In the genomic region with DNA sequence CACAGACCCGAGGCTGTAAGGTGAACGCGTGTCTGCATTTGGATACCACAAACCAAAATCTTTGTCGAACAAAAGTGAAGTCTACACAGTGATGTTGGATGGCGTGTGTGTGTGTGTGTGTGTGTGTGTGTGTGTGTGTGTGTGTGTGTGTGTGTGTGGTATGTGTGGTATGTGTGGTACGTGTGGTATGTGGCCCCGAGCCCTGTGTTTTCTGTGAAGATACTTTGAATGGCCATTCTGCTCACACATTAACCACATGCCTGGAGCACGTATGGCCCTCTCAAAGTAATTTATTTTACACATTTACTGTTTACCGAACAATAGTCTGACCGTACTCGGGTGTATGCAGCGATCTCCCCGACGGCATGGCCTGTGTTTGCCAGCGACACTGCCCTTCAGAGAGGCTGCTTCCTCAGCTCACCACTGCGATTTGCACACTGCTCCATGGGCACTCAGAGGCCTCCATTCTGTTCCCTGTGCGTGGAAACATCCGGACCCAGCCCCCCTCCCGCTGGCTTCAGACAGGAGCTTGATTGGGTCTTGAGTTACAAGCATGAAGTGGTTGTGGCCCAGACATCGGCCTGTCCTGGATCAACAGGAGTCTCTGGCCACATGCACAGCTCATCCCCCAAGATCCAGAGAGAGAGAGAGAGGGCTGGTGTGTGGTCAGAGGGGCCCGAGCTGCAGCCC, we compare ENCODE assay signal across 21 mouse cellular contexts. TPM values are rescaled to one million over a fixed set of nuclear protein-coding genes. Genes with fewer than 3 reads are reported as not detected.
A peak's percentile ranks its signal among the peaks of the same experiment; 100 is the strongest.
DNase-seq lines count a peak whose midpoint lies in the region; ATAC-seq and TF ChIP-seq lines count a peak whose summit lies in the region.
"Had no signal": no experiment of that assay in that cellular context is flagged by ENCODE, and none has a peak within 500 bp of the region (broad histone marks: within the 10 kb centered on the region; RNA-seq: fewer than 3 reads in every experiment).

No protein-coding gene starts in this region.

- H3K36me3 ChIP-seq in heart, embryonic 13.5 days = peaks cover 67% of the 10 kb centered on the region

- no peak for TF ChIP-seq POLR2A in lung, adult 2 months (IDR thresholded peaks at IDR 0.05; ENCODE audit: borderline replicate concordance, extremely low read depth, low read depth, low read length)

- H3K4me1 ChIP-seq in heart, embryonic 13.5 days = peaks cover 49% of the 10 kb centered on the region
- H3K4me1 ChIP-seq in lung, adult 2 months (ENCODE audit: control insufficient read depth, insufficient read depth, low read length) = no peaks in the 10 kb centered on the region
- H3K4me1 ChIP-seq: embryonic facial prominence, embryonic 10.5 days; hindbrain, embryonic 10.5 days; hindbrain, embryonic 15.5 days had no signal

- H3K27ac ChIP-seq in heart, embryonic 13.5 days (replicated peaks) = peak overlapping the region; percentile 21
- H3K27ac ChIP-seq: embryonic facial prominence, embryonic 10.5 days; hindbrain, embryonic 10.5 days; hindbrain, embryonic 15.5 days had no signal

- no peaks in the 10 kb centered on the region for H3K9me3 ChIP-seq in heart, embryonic 13.5 days
- H3K9me3 ChIP-seq: hindbrain, embryonic 10.5 days; hindbrain, embryonic 15.5 days had no signal

- ATAC-seq in heart, embryonic 13.5 days (ENCODE audit: extremely low read depth, insufficient number of reproducible peaks, low FRiP score, low TSS enrichment) = no peak
- ATAC-seq: forebrain, embryonic 14.5 days; intestine, embryonic 16.5 days had no signal

- no peak for TF ChIP-seq CTCF in lung, adult 2 months (IDR thresholded peaks at IDR 0.05; ENCODE audit: insufficient read depth, low read length)

- no peak for DNase-seq in heart, postnatal 14 days
- DNase-seq in lung, adult 2 months = peak; percentile 6
- DNase-seq in lung, postnatal 10 days = no peak
- DNase-seq in ZHBTc4 (ENCODE audit: low read depth, low spot score) = peak; percentile 87
- DNase-seq in left cerebral cortex, postnatal 25 days (ENCODE audit: low spot score in 2 of 2) = no peak
- DNase-seq: adrenal gland, adult 2 months; adrenal gland, postnatal 25 days; cerebellum, adult 2 months; cerebellum, postnatal 10 days; heart, postnatal 10 days; kidney, adult 8-10 months had no signal

- intact Hi-C loops in heart, postnatal 14 days (cut with DNase I) = no loop called here
- intact Hi-C loops in left cerebral cortex, postnatal 25 days (cut with DNase I) = no loop called here

- H3K27me3 ChIP-seq in heart, embryonic 13.5 days (replicated peaks) = no peaks in the 10 kb centered on the region
- H3K27me3 ChIP-seq: hindbrain, embryonic 15.5 days had no signal

- WGBS in heart, embryonic 13.5 days = 87% methylated on average over 21 of the region's 21 CpGs
- WGBS in lung, adult 2 months = 79% methylated on average over 21 of the region's 21 CpGs

- H3K4me3 ChIP-seq in heart, embryonic 13.5 days = no peak overlapping the region
- H3K4me3 ChIP-seq in lung, adult 2 months (replicated peaks; ENCODE audit: extremely low read depth, low read depth, low read length) = no peak overlapping the region
- H3K4me3 ChIP-seq: embryonic facial prominence, embryonic 10.5 days; hindbrain, embryonic 10.5 days; hindbrain, embryonic 15.5 days had no signal

- H3K9ac ChIP-seq in heart, embryonic 13.5 days = no peak overlapping the region
- H3K9ac ChIP-seq: hindbrain, embryonic 15.5 days had no signal

- no peak overlapping the region for H3K4me2 ChIP-seq in heart, embryonic 13.5 days
- H3K4me2 ChIP-seq: hindbrain, embryonic 15.5 days had no signal

RNA-seq across cellular contexts. Expression of a gene that starts 16.7 kb away (rescaled TPM):
- 1.1 and 1.6 TPM in 2 replicates for polyA plus RNA-seq in heart, embryonic 13.5 days (2015; fragmentation: Nextera tagmentation; extraction: Ambion mirVana)
- not detected for total RNA-seq in heart, postnatal 14 days (2021)
- polyA plus RNA-seq in lung, adult 2 months (2012; rRNA removed) = 0.06 TPM in 1 of 2 replicates, not detected in the other
- total RNA-seq in left cerebral cortex, postnatal 25 days (2021) = not detected
- total RNA-seq: gastrocnemius, adult 8-10 months; gastrocnemius, postnatal 4 days; heart, adult 18-20 months; heart, postnatal 10 days; MEL had no signal
- polyA plus RNA-seq: embryonic facial prominence, embryonic 10.5 days; forebrain, embryonic 14.5 days; hindbrain, embryonic 10.5 days; hindbrain, embryonic 15.5 days had no signal

RNA-seq across cellular contexts. Expression of a gene that starts 33.4 kb away (rescaled TPM):
- polyA plus RNA-seq in heart, embryonic 13.5 days (2015; fragmentation: Nextera tagmentation; extraction: Ambion mirVana) = 17.4 and 17.6 TPM in 2 replicates
- total RNA-seq in heart, postnatal 14 days (2021) = 1 to 10 TPM; 8.7 to 9.6 TPM
- polyA plus RNA-seq in lung, adult 2 months (2012; rRNA removed) = 2.4 and 5.0 TPM in 2 replicates
- total RNA-seq in left cerebral cortex, postnatal 25 days (2021) = 10 to 100 TPM; 22.5 to 25.6 TPM

RNA-seq across cellular contexts. Expression of a gene that starts 51.0 kb away (rescaled TPM):
- polyA plus RNA-seq in heart, embryonic 13.5 days (2015; fragmentation: Nextera tagmentation; extraction: Ambion mirVana) = 49.1 and 52.8 TPM in 2 replicates
- total RNA-seq in heart, postnatal 14 days (2021) = 10 to 100 TPM; 73.6 to 79.9 TPM
- 8.0 and 14.9 TPM in 2 replicates for polyA plus RNA-seq in lung, adult 2 months (2012; rRNA removed)
- total RNA-seq in left cerebral cortex, postnatal 25 days (2021) = 10 to 100 TPM; 22.0 to 24.4 TPM

RNA-seq across cellular contexts. Expression of a gene that starts 57.4 kb away (rescaled TPM):
- 41.6 and 42.0 TPM in 2 replicates for polyA plus RNA-seq in heart, embryonic 13.5 days (2015; fragmentation: Nextera tagmentation; extraction: Ambion mirVana)
- 10 to 100 TPM; 60.3 to 68.7 TPM for total RNA-seq in heart, postnatal 14 days (2021)
- polyA plus RNA-seq in lung, adult 2 months (2012; rRNA removed) = 47.3 and 54.3 TPM in 2 replicates
- total RNA-seq in left cerebral cortex, postnatal 25 days (2021) = 10 to 100 TPM; 34.2 to 40.8 TPM

Comparison
In these comparisons a context has a peak if more than half of its experiments do, and no peak if none do; other contexts are left out.
1. DNase-seq: peak in lung, adult 2 months (single experiment) and ZHBTc4 (single experiment); none in heart, postnatal 14 days (0 of 2), lung, postnatal 10 days (single experiment) and left cerebral cortex, postnatal 25 days (0 of 2).